Mouse (Mus musculus) G1E (cell line): ENCODE results near the gene Hsd17b13. TPM values are rescaled to one million over a fixed set of nuclear protein-coding genes. Genes with fewer than 3 reads are reported as not detected.

ENCODE experiments used
- ATAC-seq: 2 replicates; pipeline ENCODE4 v1.8.0; 2016; ENCODE audit warnings: mild to moderate bottlenecking; ENCODE audit not compliant: insufficient number of reproducible peaks, poor library complexity, low FRiP score, severe bottlenecking; ENCODE audit errors: extremely low read depth
- DNase-seq: peaks from one replicate; pipeline ENCODE4 v3.0.0; 2012; ENCODE audit warnings: low spot score
- H3K27me3 ChIP-seq: 2 replicates; pipeline ENCODE4 v1.6.1; 2012; ENCODE audit warnings: mild to moderate bottlenecking, low read length, inconsistent platforms; ENCODE audit not compliant: insufficient read depth
- H3K36me3 ChIP-seq: replicated peaks from 2 replicates; pipeline ENCODE3; 2012; ENCODE audit warnings: mild to moderate bottlenecking, inconsistent platforms
- H3K4me1 ChIP-seq: 2 replicates; pipeline ENCODE4 v1.6.1; 2012; ENCODE audit warnings: low read depth, low read length, inconsistent platforms, mixed read lengths; ENCODE audit not compliant: insufficient read depth
- H3K4me3 ChIP-seq: 2 replicates; pipeline ENCODE4 v1.5.1; 2012; ENCODE audit warnings: low read depth, mild to moderate bottlenecking, inconsistent platforms, low read length, moderate library complexity, mixed read lengths
- H3K9me3 ChIP-seq: replicated peaks from 2 replicates; pipeline ENCODE4 v1.6.1; 2012; ENCODE audit warnings: inconsistent platforms
- CTCF ChIP-seq: IDR thresholded peaks from 2 replicates; pipeline ENCODE4 v1.5.1; 2012; ENCODE audit warnings: low read depth, low read length, inconsistent platforms, mixed read lengths
- GATA1 ChIP-seq: IDR thresholded peaks from 2 replicates; pipeline ENCODE4 v1.6.1; 2012; ENCODE audit warnings: borderline replicate concordance, low read length, inconsistent platforms, mixed read lengths
- GATA2 ChIP-seq: IDR thresholded peaks from 2 replicates; pipeline ENCODE4 v1.6.1; 2012; ENCODE audit warnings: low read depth, low read length, inconsistent platforms, borderline replicate concordance
- POLR2AphosphoS5 ChIP-seq: IDR thresholded peaks from 2 replicates; pipeline ENCODE4 v1.6.1; 2012; ENCODE audit warnings: low read depth, low read length, inconsistent platforms; ENCODE audit not compliant: insufficient replicate concordance
- TAL1 ChIP-seq: conservative IDR thresholded peaks from 2 replicates; pipeline ENCODE4 v1.6.1; 2012; ENCODE audit warnings: low read depth, low read length, inconsistent platforms, mixed read lengths
- polyA plus RNA-seq: library from polyadenylated mRNA; stranded (reverse); fragments of >175 nt; gene quantifications from 2 replicates; pipeline ENCODE4 v1.2.3, GENCODE M21; 2012
- total RNA-seq, 2 experiments: library from RNA; stranded (forward) in 1 of 2; stranded (reverse) in 1 of 2; fragments of 200-1000 nt in 1 of 2; fragments of >200 nt in 1 of 2; fragmentation: Nextera tagmentation in 1 of 2; gene quantifications; 2 replicates each; pipeline ENCODE4 v1.2.3; 2014 to 2017

Hsd17b13 gene
- total and polyA plus RNA-seq, 3 experiments, result not detected

DNA sequence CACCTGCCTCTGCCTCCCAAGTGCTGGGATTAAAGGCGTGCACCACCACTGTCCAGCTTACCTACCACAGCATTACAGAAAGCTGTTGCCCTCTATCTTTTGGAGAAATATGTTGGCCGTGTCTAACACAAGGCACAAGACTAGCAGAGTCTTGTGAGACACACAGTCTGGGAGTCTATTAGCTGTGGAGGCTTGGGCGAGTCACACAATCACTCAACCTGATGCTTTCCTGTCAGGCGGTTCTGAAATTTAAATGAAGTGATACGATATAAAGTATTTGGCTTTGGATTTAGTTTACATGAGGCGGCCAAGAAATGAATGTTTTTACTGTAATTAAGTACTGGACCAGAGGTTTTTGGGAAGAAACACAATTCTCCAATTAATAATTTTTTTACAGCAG is 71.0 kb downstream of the Hsd17b13 start:
- DNase-seq, result no peak
- no peak for ATAC-seq
- Histone ChIP-seq H3K4me1 (peaks cover 7% of the 10 kb centered on the region), H3K4me3 (no peak overlapping the region), H3K9me3 (no peaks in the 10 kb centered on the region), H3K36me3 (no peaks in the 10 kb centered on the region), H3K27me3 (no peaks in the 10 kb centered on the region; the same call in 1 of the 2 replicates)
- TF ChIP-seq TAL1 (no peak), GATA2 (no peak), POLR2AphosphoS5 (no peak), CTCF (no peak), GATA1 (no peak)

Other genes with a start within 250 kb of the Hsd17b13 start
- 1.5 TPM in 2 replicates for gene Klhl8, start 66.2 kb downstream of the Hsd17b13 start, total RNA-seq (2014; fragmentation: Nextera tagmentation)
- 3.0 and 3.3 TPM in 2 replicates for gene Klhl8, start 66.2 kb downstream of the Hsd17b13 start, total RNA-seq (2017)
- 0.04 and 0.11 TPM in 2 replicates for gene Klhl8, start 66.2 kb downstream of the Hsd17b13 start, polyA plus RNA-seq
- gene Hsd17b11, start 44.5 kb upstream of the Hsd17b13 start, total RNA-seq (2014; fragmentation: Nextera tagmentation), result 9.2 and 11.7 TPM in 2 replicates
- 9.0 and 9.5 TPM in 2 replicates for gene Hsd17b11, start 44.5 kb upstream of the Hsd17b13 start, total RNA-seq (2017)
- gene Hsd17b11, start 44.5 kb upstream of the Hsd17b13 start, polyA plus RNA-seq, result 0.47 and 0.82 TPM in 2 replicates
- gene Nudt9, start 68.9 kb upstream of the Hsd17b13 start, total RNA-seq (2014; fragmentation: Nextera tagmentation), result 61.9 and 65.6 TPM in 2 replicates
- gene Nudt9, start 68.9 kb upstream of the Hsd17b13 start, total RNA-seq (2017), result 66.7 and 71.6 TPM in 2 replicates
- 116 and 139 TPM in 2 replicates for gene Nudt9, start 68.9 kb upstream of the Hsd17b13 start, polyA plus RNA-seq
- gene Gm17660, start 100.2 kb upstream of the Hsd17b13 start, total RNA-seq (2014; fragmentation: Nextera tagmentation), result not detected in 2 replicates
- gene Gm17660, start 100.2 kb upstream of the Hsd17b13 start, total RNA-seq (2017), result not detected in 2 replicates
- gene Gm17660, start 100.2 kb upstream of the Hsd17b13 start, polyA plus RNA-seq, result not detected in 2 replicates
- gene Sparcl1, start 136.3 kb upstream of the Hsd17b13 start, total RNA-seq (2014; fragmentation: Nextera tagmentation), result not detected in 2 replicates
- gene Sparcl1, start 136.3 kb upstream of the Hsd17b13 start, total RNA-seq (2017), result not detected in 2 replicates
- gene Sparcl1, start 136.3 kb upstream of the Hsd17b13 start, polyA plus RNA-seq, result not detected in 2 replicates
- gene Dspp, start 193.3 kb upstream of the Hsd17b13 start, total RNA-seq (2014; fragmentation: Nextera tagmentation), result not detected in 2 replicates
- gene Dspp, start 193.3 kb upstream of the Hsd17b13 start, total RNA-seq (2017), result under 0.01 and 0.11 TPM in 2 replicates
- gene Dspp, start 193.3 kb upstream of the Hsd17b13 start, polyA plus RNA-seq, result not detected in 2 replicates
- gene Dmp1, start 225.2 kb upstream of the Hsd17b13 start, total RNA-seq (2014; fragmentation: Nextera tagmentation), result not detected in 2 replicates
- gene Dmp1, start 225.2 kb upstream of the Hsd17b13 start, total RNA-seq (2017), result 0.05 TPM in 1 of 2 replicates, not detected in the other
- not detected in 2 replicates for gene Dmp1, start 225.2 kb upstream of the Hsd17b13 start, polyA plus RNA-seq